Comparison of ENCODE assay signal across 8 mouse cellular contexts in the genomic region with DNA sequence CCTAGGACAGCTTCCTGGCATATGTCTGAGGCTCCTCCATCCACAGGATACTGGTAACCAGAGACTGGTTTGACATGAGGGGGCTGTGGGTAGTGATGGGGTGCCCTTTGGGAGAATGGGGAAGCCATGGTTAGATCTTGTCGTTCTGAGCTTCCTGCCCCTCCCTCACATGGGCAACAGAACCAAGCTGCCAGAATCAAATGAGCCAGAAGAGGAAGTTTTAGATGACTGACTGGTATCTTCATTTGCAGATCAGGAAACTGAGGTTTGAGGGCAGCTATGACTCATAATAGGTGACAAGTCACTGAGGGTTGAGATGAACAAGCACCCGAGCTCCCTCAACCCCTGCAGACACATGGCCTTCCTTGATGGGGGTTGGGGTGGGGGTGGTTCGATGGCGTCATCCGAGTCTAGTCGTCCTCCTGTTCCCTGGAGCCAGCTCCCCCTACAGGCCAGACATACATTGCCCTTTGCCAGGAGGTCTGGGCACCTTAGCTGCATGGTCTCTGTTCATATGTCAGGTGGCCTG.
DNase-seq lines count a peak whose midpoint lies in the region; ATAC-seq and TF ChIP-seq lines count a peak whose summit lies in the region.

No protein-coding gene starts in this region.

- H3K4me2 ChIP-seq in liver, embryonic 13.5 days, result no peak overlapping the region
- no peak overlapping the region for H3K4me2 ChIP-seq in hindbrain, embryonic 16.5 days (ENCODE audit: low read length)

- H3K27me3 ChIP-seq in testis, adult 2 months (ENCODE audit: control insufficient read depth, insufficient read depth, low read length), result no peaks in the 10 kb centered on the region
- H3K27me3 ChIP-seq in liver, embryonic 13.5 days, result peaks cover 6% of the 10 kb centered on the region; the same call in 1 of the 2 replicates
- H3K27me3 ChIP-seq in hindbrain, embryonic 16.5 days (replicated peaks; ENCODE audit: control insufficient read depth, insufficient read depth, low read length), result no peaks in the 10 kb centered on the region

- intact Hi-C loops in gastrocnemius, postnatal 14 days (cut with DNase I; ENCODE audit: low total_unique reads), result no loop called here

- H3K4me1 ChIP-seq in testis, adult 2 months (ENCODE audit: control insufficient read depth, insufficient read depth, low read length), result peaks cover 3% of the 10 kb centered on the region
- no peaks in the 10 kb centered on the region for H3K4me1 ChIP-seq in liver, embryonic 13.5 days (replicated peaks)
- H3K4me1 ChIP-seq in hindbrain, embryonic 16.5 days (ENCODE audit: control insufficient read depth, insufficient read depth, low read depth, low read length), result no peaks in the 10 kb centered on the region; the same call in 1 of the 2 replicates

- ATAC-seq in liver, embryonic 13.5 days (ENCODE audit: low read depth), result peak; percentile 47
- no peak for ATAC-seq in hindbrain, embryonic 16.5 days

- peak; percentile 17 for DNase-seq in gastrocnemius, postnatal 25 days
- no peak for DNase-seq in gastrocnemius, postnatal 14 days
- DNase-seq in testis, postnatal 10 days (ENCODE audit: low spot score), result no peak
- peak; percentile 25 for DNase-seq in liver, embryonic 13.5 days
- DNase-seq in spleen, adult 12 weeks (ENCODE audit: low spot score), result peak; percentile 51
- DNase-seq in cerebellum, postnatal 25 days, result no peak

- no peaks in the 10 kb centered on the region for H3K36me3 ChIP-seq in testis, adult 2 months (ENCODE audit: control insufficient read depth, insufficient read depth, low read length)
- no peaks in the 10 kb centered on the region for H3K36me3 ChIP-seq in liver, embryonic 13.5 days
- no peaks in the 10 kb centered on the region for H3K36me3 ChIP-seq in hindbrain, embryonic 16.5 days (ENCODE audit: control insufficient read depth, insufficient read depth, low read length)

- no peak overlapping the region for H3K4me3 ChIP-seq in testis, adult 2 months (ENCODE audit: control insufficient read depth, low read depth, low read length)
- no peak overlapping the region for H3K4me3 ChIP-seq in liver, embryonic 13.5 days (replicated peaks)
- no peak overlapping the region for H3K4me3 ChIP-seq in hindbrain, embryonic 16.5 days (ENCODE audit: low read length)

- TF ChIP-seq CTCF in testis, adult 2 months (IDR thresholded peaks at IDR 0.05; ENCODE audit: control insufficient read depth, insufficient read depth, insufficient replicate concordance, low read depth, low read length), result peak; percentile 19; the same call in 1 of the 2 replicates

- H3K9me3 ChIP-seq in liver, embryonic 13.5 days (replicated peaks), result no peaks in the 10 kb centered on the region
- H3K9me3 ChIP-seq in hindbrain, embryonic 16.5 days (ENCODE audit: control insufficient read depth, low read length), result no peaks in the 10 kb centered on the region

- no peak overlapping the region for H3K9ac ChIP-seq in liver, embryonic 13.5 days
- H3K9ac ChIP-seq in hindbrain, embryonic 16.5 days (ENCODE audit: low read depth, low read length), result no peak overlapping the region

- WGBS in liver, embryonic 13.5 days (ENCODE audit: insufficient replicate concordance), result 7% methylated on average over 6 of the region's 6 CpGs
- WGBS in hindbrain, embryonic 16.5 days, result 63% methylated on average over 6 of the region's 6 CpGs

- TF ChIP-seq POLR2A in testis, adult 2 months (IDR thresholded peaks at IDR 0.05; ENCODE audit: control insufficient read depth, low read depth, low read length), result no peak

- no peak overlapping the region for H3K27ac ChIP-seq in testis, adult 2 months (ENCODE audit: control insufficient read depth, insufficient read depth, low read depth, low read length)
- H3K27ac ChIP-seq in liver, embryonic 13.5 days, result no peak overlapping the region
- H3K27ac ChIP-seq in hindbrain, embryonic 16.5 days (ENCODE audit: low read depth, low read length), result no peak overlapping the region

Comparison
In these comparisons a context has a peak if more than half of its experiments do, and no peak if none do; other contexts are left out.
1. DNase-seq: peak in gastrocnemius, postnatal 25 days (single experiment), liver, embryonic 13.5 days (single experiment) and spleen, adult 12 weeks (single experiment); none in gastrocnemius, postnatal 14 days (single experiment), testis, postnatal 10 days (single experiment) and cerebellum, postnatal 25 days (0 of 2).